ENCODE assay signal across 9 mouse cellular contexts in the genomic region with DNA sequence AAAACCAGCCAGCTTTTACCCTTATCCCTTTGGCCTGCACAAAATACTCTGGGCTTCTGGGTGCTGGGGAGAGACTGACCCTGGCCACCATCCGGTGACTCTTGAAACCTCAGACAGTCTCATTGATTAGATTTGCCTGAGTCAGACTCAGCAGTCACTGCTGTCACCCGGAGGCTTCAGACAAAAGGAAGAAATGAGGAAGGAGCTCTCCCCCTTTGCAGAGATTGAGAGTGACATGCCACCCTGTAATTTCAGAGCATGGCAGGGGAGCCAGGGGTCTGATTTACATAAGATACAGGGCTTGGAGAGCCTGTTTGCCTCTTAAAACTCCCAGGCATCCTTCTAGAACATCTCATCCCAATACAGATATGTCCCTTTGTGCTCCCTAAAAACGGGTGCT. TPM values are rescaled to one million over a fixed set of nuclear protein-coding genes. Genes with fewer than 3 reads are reported as not detected.
A peak's percentile ranks its signal among the peaks of the same experiment; 100 is the strongest.
DNase-seq lines count a peak whose midpoint lies in the region; ATAC-seq lines count a peak whose summit lies in the region.
"Had no signal": no experiment of that assay in that cellular context is flagged by ENCODE, and none has a peak within 500 bp of the region (broad histone marks: within the 10 kb centered on the region; RNA-seq: fewer than 3 reads in every experiment).

No protein-coding gene starts in this region.

- no peak overlapping the region for H3K4me3 ChIP-seq in hindbrain, embryonic 13.5 days
- no peak overlapping the region for H3K4me3 ChIP-seq in hindbrain, embryonic 14.5 days (replicated peaks; ENCODE audit: low read length)
- no peak overlapping the region for H3K4me3 ChIP-seq in embryonic facial prominence, embryonic 14.5 days (ENCODE audit: low read depth, low read length)
- H3K4me3 ChIP-seq in limb, embryonic 13.5 days: no peak overlapping the region
- H3K4me3 ChIP-seq: liver, embryonic 15.5 days had no signal

- H3K36me3 ChIP-seq in hindbrain, embryonic 13.5 days: no peaks in the 10 kb centered on the region
- no peaks in the 10 kb centered on the region for H3K36me3 ChIP-seq in hindbrain, embryonic 14.5 days (replicated peaks; ENCODE audit: control insufficient read depth, insufficient read depth)
- no peaks in the 10 kb centered on the region for H3K36me3 ChIP-seq in embryonic facial prominence, embryonic 14.5 days (ENCODE audit: control insufficient read depth, insufficient read depth, low read length)
- H3K36me3 ChIP-seq in limb, embryonic 13.5 days: no peaks in the 10 kb centered on the region
- H3K36me3 ChIP-seq: liver, embryonic 15.5 days had no signal

- WGBS in hindbrain, embryonic 13.5 days: 39% methylated on average over 3 of the region's 3 CpGs
- WGBS in hindbrain, embryonic 14.5 days: 38% methylated on average over 3 of the region's 3 CpGs
- WGBS in embryonic facial prominence, embryonic 14.5 days: 19% methylated on average over 3 of the region's 3 CpGs
- 45% methylated on average over 3 of the region's 3 CpGs for WGBS in limb, embryonic 13.5 days

- H3K4me1 ChIP-seq in hindbrain, embryonic 13.5 days (replicated peaks): peaks cover 55% of the 10 kb centered on the region
- peaks cover 25% of the 10 kb centered on the region for H3K4me1 ChIP-seq in hindbrain, embryonic 14.5 days (replicated peaks; ENCODE audit: control insufficient read depth, insufficient read depth, low read length)
- H3K4me1 ChIP-seq in embryonic facial prominence, embryonic 14.5 days (ENCODE audit: control insufficient read depth, insufficient read depth, low read length): peaks cover 40% of the 10 kb centered on the region
- H3K4me1 ChIP-seq in limb, embryonic 13.5 days: peaks cover 78% of the 10 kb centered on the region

- no peak for ATAC-seq in hindbrain, embryonic 13.5 days (ENCODE audit: low FRiP score)
- ATAC-seq in hindbrain, embryonic 14.5 days (ENCODE audit: low FRiP score): no peak
- ATAC-seq in embryonic facial prominence, embryonic 14.5 days (ENCODE audit: low read depth): no peak
- ATAC-seq in limb, embryonic 13.5 days (ENCODE audit: low FRiP score, low read depth): no peak

- no peak for DNase-seq in hindbrain, embryonic 14.5 days (ENCODE audit: low spot score)
- peak; percentile 66 for DNase-seq in Muller cell, postnatal 12 days (ENCODE audit: inconsistent ontology term)
- no peak for DNase-seq in embryonic facial prominence, embryonic 14.5 days (ENCODE audit: low spot score)
- no peak for DNase-seq in embryo, embryonic 11 days
- no peak for DNase-seq in right cerebral cortex, postnatal 10 days (ENCODE audit: low spot score in 2 of 2)
- DNase-seq: layer of hippocampus, adult 9-11 months had no signal

- H3K27me3 ChIP-seq in hindbrain, embryonic 13.5 days: no peaks in the 10 kb centered on the region
- no peaks in the 10 kb centered on the region for H3K27me3 ChIP-seq in hindbrain, embryonic 14.5 days (ENCODE audit: control insufficient read depth, insufficient read depth, low read length)
- H3K27me3 ChIP-seq in embryonic facial prominence, embryonic 14.5 days (replicated peaks; ENCODE audit: control insufficient read depth, insufficient read depth, low read length): no peaks in the 10 kb centered on the region
- no peaks in the 10 kb centered on the region for H3K27me3 ChIP-seq in limb, embryonic 13.5 days
- H3K27me3 ChIP-seq: liver, embryonic 15.5 days had no signal

- H3K9ac ChIP-seq in hindbrain, embryonic 13.5 days: no peak overlapping the region
- H3K9ac ChIP-seq in hindbrain, embryonic 14.5 days: no peak overlapping the region
- H3K9ac ChIP-seq in embryonic facial prominence, embryonic 14.5 days (ENCODE audit: low read depth, low read length): 0 out of 2 replicates have a peak overlapping the region, but pooled peaks have one; percentile 6
- no peak overlapping the region; the same call in 1 of the 2 replicates for H3K9ac ChIP-seq in limb, embryonic 13.5 days
- H3K9ac ChIP-seq: liver, embryonic 15.5 days had no signal

- H3K4me2 ChIP-seq in hindbrain, embryonic 13.5 days: no peak overlapping the region
- no peak overlapping the region for H3K4me2 ChIP-seq in hindbrain, embryonic 14.5 days (replicated peaks)
- no peak overlapping the region for H3K4me2 ChIP-seq in embryonic facial prominence, embryonic 14.5 days (ENCODE audit: low read depth, low read length)
- no peak overlapping the region for H3K4me2 ChIP-seq in limb, embryonic 13.5 days (replicated peaks)
- H3K4me2 ChIP-seq: liver, embryonic 15.5 days had no signal

- H3K27ac ChIP-seq in hindbrain, embryonic 13.5 days: peak overlapping the region; percentile 66; the same call in 1 of the 2 replicates
- no peak overlapping the region for H3K27ac ChIP-seq in hindbrain, embryonic 14.5 days
- peak overlapping the region; percentile 81 for H3K27ac ChIP-seq in embryonic facial prominence, embryonic 14.5 days (replicated peaks; ENCODE audit: low read depth, low read length)
- H3K27ac ChIP-seq in limb, embryonic 13.5 days: peak overlapping the region; percentile 90
- H3K27ac ChIP-seq: liver, embryonic 15.5 days had no signal

- no peaks in the 10 kb centered on the region for H3K9me3 ChIP-seq in hindbrain, embryonic 13.5 days
- no peaks in the 10 kb centered on the region for H3K9me3 ChIP-seq in hindbrain, embryonic 14.5 days (ENCODE audit: control insufficient read depth, low read length)
- H3K9me3 ChIP-seq in embryonic facial prominence, embryonic 14.5 days (ENCODE audit: control insufficient read depth, low read length): no peaks in the 10 kb centered on the region
- H3K9me3 ChIP-seq in limb, embryonic 13.5 days: no peaks in the 10 kb centered on the region
- H3K9me3 ChIP-seq: liver, embryonic 15.5 days had no signal

RNA-seq across cellular contexts. Expression of a gene that starts 46.8 kb away (rescaled TPM):
- 7.1 and 8.0 TPM in 2 replicates for polyA plus RNA-seq in hindbrain, embryonic 13.5 days (2015; fragmentation: Nextera tagmentation; extraction: Ambion mirVana)
- polyA plus RNA-seq in hindbrain, embryonic 14.5 days (2014; fragmentation: Nextera tagmentation; extraction: Ambion mirVana): 6.1 and 8.7 TPM in 2 replicates
- polyA plus RNA-seq in embryonic facial prominence, embryonic 14.5 days (2014; fragmentation: Nextera tagmentation; extraction: Ambion mirVana): 3.9 and 4.7 TPM in 2 replicates
- polyA plus RNA-seq in limb, embryonic 13.5 days (2015; fragmentation: Nextera tagmentation; extraction: Ambion mirVana): 4.9 and 7.5 TPM in 2 replicates

RNA-seq across cellular contexts. Expression of a gene that starts 47.0 kb away (rescaled TPM):
- 123 and 132 TPM in 2 replicates for polyA plus RNA-seq in hindbrain, embryonic 13.5 days (2015; fragmentation: Nextera tagmentation; extraction: Ambion mirVana)
- 145 and 148 TPM in 2 replicates for polyA plus RNA-seq in hindbrain, embryonic 14.5 days (2014; fragmentation: Nextera tagmentation; extraction: Ambion mirVana)
- polyA plus RNA-seq in embryonic facial prominence, embryonic 14.5 days (2014; fragmentation: Nextera tagmentation; extraction: Ambion mirVana): 180 and 187 TPM in 2 replicates
- 147 and 149 TPM in 2 replicates for polyA plus RNA-seq in limb, embryonic 13.5 days (2015; fragmentation: Nextera tagmentation; extraction: Ambion mirVana)
